Mouse (Mus musculus): ENCODE data around the gene Rab11b.
A peak's percentile ranks its signal among the peaks of the same experiment; 100 is the strongest.

Gene Rab11b

GRCm38 (mm10) chr17:33760255-33761165 lies at the start of gene Rab11b:
Gene Rab11b, minus strand, starts transcription at chr17:33760530.
- peak; percentile 100 for DNase-seq (ENCODE audit: low read depth, low spot score)

- no peak for DNase-seq (ENCODE audit: low read depth, low spot score)
Observed at GRCm38 (mm10) chr17:33808192-33808591, 47.9 kb upstream of the Rab11b start.

GRCm38 (mm10) chr17:33807181-33807888 lies 47.0 kb upstream of the Rab11b start:
- no peak for DNase-seq (ENCODE audit: low read depth, low spot score)

DNA sequence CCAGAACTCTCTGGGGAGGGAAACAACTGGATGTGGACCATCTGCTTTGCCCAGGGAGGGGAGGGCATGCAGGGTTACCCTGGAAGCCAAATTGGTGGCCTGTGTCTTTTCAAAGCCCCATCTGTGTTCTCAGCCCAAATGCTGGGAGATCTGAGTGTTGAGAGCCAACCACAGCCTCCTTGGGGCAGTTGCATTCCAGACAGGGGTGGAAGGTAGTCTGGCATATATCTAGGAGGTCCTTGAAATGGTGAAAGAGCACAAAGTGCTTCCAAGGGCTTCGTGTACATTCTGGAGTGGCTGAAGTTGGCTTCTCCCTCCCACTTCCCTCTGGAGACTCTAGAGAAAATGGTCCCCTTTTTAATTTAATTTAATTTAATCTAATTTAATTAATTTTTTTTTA lies 44.4 kb upstream of the Rab11b start:
- no peak for DNase-seq (ENCODE audit: low read depth, low spot score)

DNA sequence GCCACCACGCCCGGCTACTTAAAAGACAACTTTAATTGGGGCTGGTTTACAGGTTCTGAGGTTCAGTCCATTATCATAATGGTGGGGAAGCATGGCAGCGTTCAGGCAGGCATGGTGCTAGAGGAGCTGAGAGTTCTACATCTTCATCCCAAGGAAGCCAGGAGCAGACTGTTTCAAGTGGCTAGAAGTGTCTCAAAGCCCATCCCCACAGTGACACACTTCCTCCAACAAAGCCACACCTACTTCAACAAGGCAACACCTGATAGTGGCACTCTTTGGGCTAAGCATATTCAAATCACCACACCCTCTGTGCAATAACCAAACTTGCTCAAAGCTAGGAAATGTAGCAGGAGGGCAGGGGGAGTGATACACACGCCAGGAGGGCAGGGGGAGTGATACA lies 43.9 kb upstream of the Rab11b start:
- DNase-seq (ENCODE audit: low read depth, low spot score): peak; percentile 44

DNA sequence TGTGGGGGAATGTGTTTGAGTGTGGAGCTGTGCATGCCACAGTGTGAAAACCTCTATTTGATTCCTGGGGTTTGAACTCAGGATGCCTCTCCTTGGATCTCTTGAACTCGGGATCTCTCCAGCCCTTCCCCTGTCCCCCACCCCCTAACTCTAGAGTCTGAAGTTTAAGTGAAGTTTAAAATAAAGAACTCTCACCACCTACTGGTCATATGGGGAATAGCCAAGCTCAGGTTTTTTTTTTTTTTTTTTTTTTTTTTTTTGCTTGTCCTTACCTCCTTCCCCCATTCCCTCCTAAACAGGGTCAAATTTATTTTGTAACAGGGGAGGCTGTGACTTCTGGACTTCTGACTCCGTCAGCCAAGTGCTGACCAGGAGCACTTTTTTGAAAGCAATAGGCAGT lies 41.9 kb upstream of the Rab11b start:
- DNase-seq (ENCODE audit: low read depth, low spot score): peak; percentile 22

DNA sequence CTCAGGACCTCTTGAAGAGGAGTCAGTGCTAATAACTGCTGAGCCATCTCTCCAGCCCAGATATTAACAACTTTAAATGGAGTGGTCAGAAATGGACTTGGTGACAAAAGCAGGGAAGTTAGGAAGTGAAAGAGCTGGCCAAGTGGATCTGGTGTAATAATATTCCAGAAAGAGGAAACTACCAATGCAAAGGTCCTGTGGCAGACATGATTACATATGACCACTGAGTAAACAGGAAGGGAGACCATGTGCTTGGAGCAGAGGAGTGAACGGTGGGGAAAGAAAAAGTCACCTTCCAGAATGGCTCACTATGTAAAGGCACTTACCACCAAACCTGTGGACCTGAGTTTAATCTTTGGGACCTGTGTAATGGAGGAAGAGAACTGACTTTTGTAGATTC lies 38.9 kb upstream of the Rab11b start:
- DNase-seq (ENCODE audit: low read depth, low spot score): no peak

DNA sequence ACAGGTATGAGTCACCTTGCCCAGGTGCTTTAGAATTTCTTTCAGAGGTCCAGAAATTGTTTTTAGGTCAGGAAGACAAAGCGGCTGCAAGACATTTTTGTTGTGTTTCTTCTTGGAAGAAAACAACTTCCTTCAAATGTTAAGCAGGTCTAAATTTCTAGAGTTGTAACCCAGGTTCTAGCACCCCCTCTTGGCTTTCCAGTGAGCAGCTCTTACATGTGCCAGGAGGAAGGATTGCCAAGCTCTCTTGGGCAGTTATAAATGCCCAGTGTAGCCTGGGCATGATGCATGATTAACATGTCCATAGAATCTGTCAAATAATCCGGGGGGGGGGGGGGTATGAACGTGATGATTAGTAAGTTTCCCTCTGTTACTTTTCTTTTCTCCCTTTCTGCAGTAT lies 38.0 kb upstream of the Rab11b start:
- peak; percentile 35 for DNase-seq (ENCODE audit: low read depth, low spot score)

GRCm38 (mm10) chr17:33788732-33789131 lies 28.4 kb upstream of the Rab11b start:
- no peak for DNase-seq (ENCODE audit: low read depth, low spot score)

- no peak for DNase-seq (ENCODE audit: low read depth, low spot score)
Observed at GRCm38 (mm10) chr17:33786375-33786774, 26.0 kb upstream of the Rab11b start.

DNA sequence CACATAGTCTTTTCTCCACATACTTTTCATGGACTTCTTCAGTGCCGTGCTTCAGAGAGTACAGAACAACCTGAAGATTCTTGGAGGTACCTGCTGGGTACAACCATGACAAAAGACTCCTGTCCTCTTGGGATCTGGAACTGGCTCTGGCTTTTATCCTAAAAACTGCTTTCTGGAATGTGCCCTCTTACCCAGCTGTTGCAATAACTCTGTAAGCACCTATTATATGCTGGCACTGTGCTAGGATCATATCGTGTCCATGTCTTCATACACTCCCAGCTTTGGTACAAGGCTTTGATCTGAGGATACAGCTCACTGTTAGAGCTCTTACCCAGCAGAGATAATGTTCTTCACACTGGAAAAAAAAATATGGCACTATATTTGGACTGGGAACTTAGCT lies 24.6 kb upstream of the Rab11b start:
- no peak for DNase-seq (ENCODE audit: low read depth, low spot score)

- no peak for DNase-seq (ENCODE audit: low read depth, low spot score)
Observed at GRCm38 (mm10) chr17:33783408-33783807, 23.1 kb upstream of the Rab11b start.

- DNase-seq (ENCODE audit: low read depth, low spot score): no peak
Observed at GRCm38 (mm10) chr17:33782067-33782466, 21.7 kb upstream of the Rab11b start.

- DNase-seq (ENCODE audit: low read depth, low spot score): peak; percentile 91
Observed at GRCm38 (mm10) chr17:33781124-33781977, 21.0 kb upstream of the Rab11b start, which contains the start of gene Angptl4. Gene Angptl4, minus strand, starts transcription at chr17:33781830.

DNA sequence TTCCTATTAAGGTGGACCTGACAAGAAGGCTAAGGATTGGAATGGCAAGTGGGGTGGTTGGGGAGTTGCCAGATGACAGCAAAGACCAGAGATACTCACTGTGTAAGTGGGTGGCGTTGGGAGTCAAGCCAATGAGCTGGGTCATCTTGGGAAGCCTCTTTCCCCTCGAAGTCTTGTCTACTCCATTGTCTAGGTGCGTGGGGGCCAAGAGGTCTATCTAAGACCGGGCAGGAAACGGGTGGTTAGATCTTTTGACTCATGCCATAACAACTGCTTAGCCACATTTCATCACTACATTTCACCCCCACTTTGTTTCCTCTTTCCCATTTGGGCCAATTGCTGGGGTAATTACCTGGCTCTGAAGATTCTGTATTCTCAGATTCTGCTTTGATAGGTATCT lies 20.1 kb upstream of the Rab11b start:
- no peak for DNase-seq (ENCODE audit: low read depth, low spot score)

GRCm38 (mm10) chr17:33779967-33780295 lies 19.6 kb upstream of the Rab11b start:
- no peak for DNase-seq (ENCODE audit: low read depth, low spot score)

DNA sequence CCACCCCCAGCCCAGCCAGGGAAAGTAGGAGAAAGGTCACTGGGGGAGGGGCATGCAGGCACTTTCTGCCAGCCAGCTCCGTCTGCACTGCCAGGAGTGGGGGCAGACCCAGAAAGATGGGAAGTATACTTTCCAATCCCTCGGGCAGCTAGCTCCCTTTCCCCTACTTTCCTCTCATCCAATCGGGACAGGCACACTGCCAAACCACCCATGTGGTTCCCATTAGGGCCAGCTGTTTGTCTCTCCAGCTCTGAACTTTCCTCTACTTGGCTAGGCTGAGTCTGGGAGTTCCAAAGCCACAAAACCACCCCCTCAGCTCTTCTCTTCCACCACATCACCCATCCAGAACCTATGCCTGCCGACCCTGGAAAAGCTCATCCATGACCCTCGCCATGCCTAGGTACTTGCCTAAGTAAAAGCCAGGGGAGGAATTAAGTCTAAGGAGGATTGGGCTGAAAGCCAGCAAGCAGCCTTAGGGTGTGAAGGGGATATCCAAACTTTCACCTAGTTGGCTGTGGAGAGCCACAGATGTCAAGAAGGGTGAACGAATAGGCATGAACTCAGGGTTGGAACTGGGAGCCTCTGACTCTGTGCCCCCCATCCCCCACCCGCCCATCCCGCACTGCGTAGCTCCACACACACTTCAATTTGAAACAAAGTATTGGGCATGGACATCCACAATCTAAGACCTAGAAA lies 19.1 kb upstream of the Rab11b start:
- DNase-seq (ENCODE audit: low read depth, low spot score): no peak

- no peak for DNase-seq (ENCODE audit: low read depth, low spot score)
Observed at GRCm38 (mm10) chr17:33775287-33775686, 15.0 kb upstream of the Rab11b start.

DNA sequence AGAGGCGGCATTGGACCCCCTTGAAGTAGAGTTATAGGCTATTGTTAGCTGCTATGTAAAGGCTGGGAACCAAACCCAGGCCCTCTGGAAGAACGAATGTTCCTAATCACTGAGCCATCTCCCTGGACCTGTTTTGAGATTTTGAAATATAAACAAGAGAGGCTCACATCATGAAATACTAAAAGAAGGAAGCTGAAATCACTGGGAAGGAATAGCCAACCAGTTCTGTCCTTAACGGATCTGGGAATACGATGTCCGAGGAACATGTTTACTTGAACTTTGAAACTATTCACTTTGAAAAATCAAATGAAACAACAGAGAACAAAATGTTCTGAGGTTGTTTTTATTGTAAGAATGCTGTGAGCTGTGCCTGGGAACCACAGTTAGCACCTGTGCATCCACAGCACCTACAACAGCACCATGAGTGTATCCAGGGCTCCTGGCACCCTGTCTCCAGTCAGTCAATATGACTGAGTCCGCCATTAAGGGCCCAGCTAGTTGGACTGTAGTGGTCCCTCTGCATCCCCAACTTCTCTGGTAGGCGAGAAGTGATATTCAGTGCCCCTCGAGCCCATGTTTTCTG lies 14.3 kb upstream of the Rab11b start:
- no peak for DNase-seq (ENCODE audit: low read depth, low spot score)

DNA sequence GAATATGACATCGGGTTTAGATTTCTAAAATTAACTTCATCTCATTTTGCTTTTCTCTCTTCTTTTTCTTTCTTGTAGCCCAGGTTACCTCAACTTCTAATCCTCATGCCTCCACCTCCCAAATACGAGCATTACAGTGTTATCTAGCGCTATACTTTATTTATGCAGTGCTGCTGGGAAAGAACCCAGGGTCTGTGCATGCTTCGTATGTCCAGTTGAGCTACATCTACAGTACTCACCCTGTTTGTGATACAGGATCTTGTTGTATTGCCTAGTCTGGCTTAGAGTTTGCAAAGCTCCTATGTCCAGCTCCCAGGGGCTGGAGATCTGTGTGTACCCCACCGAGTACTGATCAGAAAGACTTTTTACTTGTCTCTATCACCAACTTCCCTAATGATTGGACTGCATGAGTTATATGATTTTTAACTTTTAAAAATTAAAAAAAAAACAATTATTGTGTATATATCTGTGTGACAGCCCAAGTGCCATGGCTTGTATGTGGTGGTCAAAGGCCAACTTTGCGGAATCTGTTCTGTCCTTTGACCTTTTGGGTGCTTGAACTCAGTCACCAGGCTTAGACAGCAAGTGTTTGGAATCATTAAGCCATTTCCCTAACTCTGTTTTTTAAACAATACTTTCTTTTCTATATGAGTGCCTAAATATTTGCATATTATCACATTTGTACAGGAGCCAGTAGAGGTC lies 13.7 kb upstream of the Rab11b start:
- no peak for DNase-seq (ENCODE audit: low read depth, low spot score)

All from A20 (cell line).